Mouse (Mus musculus): ENCODE data around the gene Rit1. TPM values are rescaled to one million over a fixed set of nuclear protein-coding genes. Genes with fewer than 3 reads are reported as not detected.

The Rit1 gene
- total RNA-seq (2023): 28.0 to 31.3 TPM (median 29.3 TPM) in 4 replicates

DNA sequence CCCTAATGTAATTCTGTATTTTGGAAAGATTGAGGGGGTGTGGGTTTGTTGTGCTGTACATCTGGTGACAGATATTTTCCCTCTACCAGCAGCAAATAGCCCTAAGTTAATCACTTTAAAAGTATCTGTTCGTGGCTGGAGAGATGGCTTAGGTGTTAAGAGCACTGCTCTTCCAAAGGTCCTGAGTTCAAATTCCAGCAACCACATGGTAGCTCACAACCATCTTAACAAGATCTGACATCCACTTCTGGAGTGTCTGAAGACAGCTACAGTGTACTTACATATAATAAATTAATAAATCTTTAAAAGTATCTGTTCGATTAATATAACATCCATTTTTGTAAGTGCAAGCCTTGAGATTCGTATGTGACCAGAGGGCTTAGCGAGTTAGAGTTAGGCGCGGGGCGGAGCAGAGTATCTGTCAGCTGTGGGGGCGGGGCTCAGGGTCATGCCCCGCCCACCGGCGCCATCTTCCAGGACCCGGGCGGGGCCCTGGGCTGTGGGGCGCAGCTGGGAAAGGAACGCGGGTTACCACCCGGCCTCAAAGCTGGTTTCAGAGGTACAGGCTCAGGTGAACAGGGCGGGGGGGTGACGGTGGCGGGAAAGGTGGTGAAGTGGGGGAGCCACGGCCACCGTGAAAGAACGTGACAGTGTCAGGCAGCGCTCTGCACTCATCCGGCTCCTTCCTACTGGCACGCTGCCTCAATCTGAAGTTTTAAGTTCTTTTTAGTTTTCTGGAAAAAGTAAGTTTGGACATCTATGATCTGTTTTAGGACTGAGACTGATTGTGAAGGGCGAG is at the start of gene Rit1:
Gene Rit1 (plus strand): TSS at position 440 of the 799 bp plus-strand sequence.

DNA sequence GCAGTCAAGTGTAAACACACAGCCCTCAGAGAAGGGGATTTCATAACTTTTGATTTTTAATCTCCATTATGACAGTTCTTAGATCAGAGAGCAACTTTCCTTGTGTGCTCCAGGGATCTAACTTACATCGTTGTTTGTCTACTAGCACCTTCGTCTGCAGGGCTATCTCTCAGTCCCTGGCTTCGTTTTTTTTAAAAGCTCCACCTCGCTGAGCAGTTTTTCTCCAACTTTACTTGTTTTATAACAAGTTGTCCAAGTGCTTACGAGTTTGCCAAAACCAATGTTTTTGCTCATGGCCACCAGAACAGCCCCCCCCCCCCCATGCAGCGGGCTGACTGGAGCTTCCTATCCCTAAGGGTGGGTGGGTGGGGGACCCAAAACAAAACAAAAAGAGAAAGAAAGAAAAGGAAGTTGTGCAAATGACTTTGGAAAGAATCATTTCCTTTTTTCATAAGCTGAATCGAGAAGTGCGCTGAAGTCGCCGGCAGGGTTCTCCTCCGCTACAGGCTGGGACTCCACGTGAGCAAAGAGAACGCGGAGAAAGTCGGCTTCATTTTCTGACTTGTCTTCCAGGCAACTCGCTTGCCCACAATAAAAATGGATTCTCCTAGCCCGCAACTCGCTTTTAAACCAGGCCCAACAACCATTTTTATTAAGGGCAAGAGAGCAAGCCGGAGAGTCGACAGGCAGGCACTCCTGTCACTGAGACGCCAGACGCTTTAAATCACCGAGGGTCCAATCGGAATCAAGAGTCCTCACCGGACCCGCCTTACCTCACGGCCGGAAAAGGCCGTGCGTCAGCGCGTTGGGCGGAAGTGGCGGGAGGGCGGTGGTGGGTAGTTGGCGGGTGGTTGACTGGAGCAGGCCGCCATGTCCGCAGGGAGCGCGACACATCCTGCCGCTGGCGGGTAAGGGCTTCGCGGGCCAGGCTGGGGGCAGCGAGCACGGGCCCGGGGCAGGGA is 31.4 kb upstream of the Rit1 start, which contains the start of gene Khdc4:
Gene Khdc4 (plus strand): TSS at position 824 of the 962 bp plus-strand sequence.

GRCm38 (mm10) chr3:88774939-88775841 is 58.6 kb downstream of the Rit1 start, which contains the start of gene Syt11:
TSS of gene Syt11 (minus strand) at chr3:88775164.

Other genes starting within 250 kb of the Rit1 start
- gene Lmna, start 206.9 kb upstream of the Rit1 start, total RNA-seq (2023): 24.0 to 27.8 TPM (median 25.7 TPM) in 4 replicates
- 1.2 to 1.5 TPM (median 1.4 TPM) in 4 replicates for gene Mex3a, start 184.4 kb upstream of the Rit1 start, total RNA-seq (2023)
- gene Rab25, start 168.5 kb upstream of the Rit1 start, total RNA-seq (2023): 0.82 to 2.1 TPM (median 1.1 TPM) in 3 of 4 replicates, not detected in the other
- gene Lamtor2, start 163.8 kb upstream of the Rit1 start, total RNA-seq (2023): 80.5 to 103 TPM (median 86.2 TPM) in 4 replicates
- 43.5 to 47.4 TPM (median 45.2 TPM) in 4 replicates for gene Ubqln4, start 163.1 kb upstream of the Rit1 start, total RNA-seq (2023)
- 59.8 to 67.5 TPM (median 65.0 TPM) in 4 replicates for gene Ssr2, start 141.0 kb upstream of the Rit1 start, total RNA-seq (2023)
- gene Arhgef2, start 110.9 kb upstream of the Rit1 start, total RNA-seq (2023): 219 to 260 TPM (median 245 TPM) in 4 replicates
- gene Rxfp4, start 63.7 kb upstream of the Rit1 start, total RNA-seq (2023): not detected in 4 replicates
- 110 to 122 TPM (median 116 TPM) in 4 replicates for gene Khdc4, start 31.0 kb upstream of the Rit1 start, total RNA-seq (2023)
- 2.9 to 4.0 TPM (median 3.5 TPM) in 4 replicates for gene Syt11, start 58.3 kb downstream of the Rit1 start, total RNA-seq (2023)
- 70.1 to 80.2 TPM (median 74.2 TPM) in 4 replicates for gene Gon4l, start 118.4 kb downstream of the Rit1 start, total RNA-seq (2023)
- 14.8 to 15.3 TPM (median 15.0 TPM) in 4 replicates for gene Msto1, start 197.2 kb downstream of the Rit1 start, total RNA-seq (2023)
- 93.7 to 103 TPM (median 97.8 TPM) in 4 replicates for gene Ash1l, start 233.8 kb downstream of the Rit1 start, total RNA-seq (2023)
- 78.6 to 91.7 TPM (median 88.6 TPM) in 4 replicates for gene Dap3, start 234.3 kb downstream of the Rit1 start, total RNA-seq (2023)

Data from B cell, adult 62 days (primary cell).